Mouse (Mus musculus): Measurements from ENCODE around the gene Olfr1390. TPM values are rescaled to one million over a fixed set of nuclear protein-coding genes. Genes with fewer than 3 reads are reported as not detected.
"Not testable (repeated sequence)": the region's sequence is repeated elsewhere in the genome, so short reads cannot be mapped to it uniquely, and the experiment has no call there.

The Olfr1390 gene
- polyA plus RNA-seq (2015; fragmentation: Nextera tagmentation; extraction: Ambion mirVana) = not detected in 2 replicates

DNA sequence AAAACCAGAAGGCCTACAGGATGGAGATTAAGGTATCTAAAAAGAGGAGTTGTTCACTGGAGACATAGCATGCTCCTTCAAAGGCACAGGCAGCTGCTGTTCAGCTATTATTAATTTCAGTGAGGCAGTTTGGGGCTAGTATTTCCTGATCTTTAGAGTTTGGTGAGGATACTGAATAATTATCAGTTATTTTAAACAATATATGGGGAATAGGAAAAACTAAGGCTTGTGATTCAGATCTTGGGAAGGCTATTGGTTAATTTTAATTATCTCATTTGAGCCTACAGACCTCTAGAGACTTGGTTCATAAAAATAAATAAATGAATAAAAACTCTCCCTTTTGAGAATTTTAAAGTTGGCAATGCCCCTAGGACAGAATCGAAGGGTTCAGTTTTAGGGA lies at the start of gene Olfr1390:
TSS of gene Olfr1390 (plus strand) at position 301 of the 400 bp plus-strand sequence.
- Histone ChIP-seq H3K4me3 (replicated peaks) (no peak within 1 kb of the TSS), H3K9me3 (replicated peaks) (no peaks in the 10 kb centered on the region), H3K27me3 (no peaks in the 10 kb centered on the region), H3K27ac (no peak within 1 kb of the TSS), H3K4me2 (no peak within 1 kb of the TSS), H3K9ac (no peak within 1 kb of the TSS), H3K36me3 (no peaks in the 10 kb centered on the region), H3K4me1 (no peaks in the 10 kb centered on the region)
- 91% methylated on average over 1 of the region's 1 CpGs for WGBS
- ATAC-seq (replicated peaks; ENCODE audit: low FRiP score) = no peak

DNA sequence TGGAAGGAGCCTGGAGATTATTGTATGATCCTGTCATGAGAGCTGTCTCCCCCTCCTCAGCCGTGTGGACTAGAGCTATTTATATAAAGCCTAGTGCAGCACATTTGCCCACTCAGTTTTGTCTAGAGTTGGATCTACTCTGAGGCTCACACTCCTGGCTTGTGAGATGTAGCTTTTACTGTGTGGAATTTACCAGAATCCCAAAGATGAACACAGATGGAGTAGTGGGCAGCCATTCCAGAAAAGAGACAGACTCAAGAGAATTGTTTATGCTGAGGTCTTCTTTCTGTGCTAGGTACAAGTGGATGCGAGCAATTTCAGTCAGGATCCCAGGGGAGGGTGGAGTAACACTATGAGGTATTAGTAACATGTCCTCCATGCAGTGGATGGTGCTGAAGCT lies 47.7 kb upstream of the Olfr1390 start:
- WGBS = 76% methylated on average over 2 of the region's 2 CpGs
- H3K36me3 ChIP-seq = no peaks in the 10 kb centered on the region
- no peaks in the 10 kb centered on the region for H3K27me3 ChIP-seq
- no peak overlapping the region for H3K4me2 ChIP-seq
- 0 out of 2 replicates have a peak, but pooled peaks cover 3% of the 10 kb centered on the region for H3K9me3 ChIP-seq (replicated peaks)
- H3K4me3 ChIP-seq (replicated peaks) = no peak overlapping the region
- no peak overlapping the region for H3K9ac ChIP-seq
- ATAC-seq (replicated peaks; ENCODE audit: low FRiP score) = no peak
- no peaks in the 10 kb centered on the region for H3K4me1 ChIP-seq
- H3K27ac ChIP-seq = no peak overlapping the region

DNA sequence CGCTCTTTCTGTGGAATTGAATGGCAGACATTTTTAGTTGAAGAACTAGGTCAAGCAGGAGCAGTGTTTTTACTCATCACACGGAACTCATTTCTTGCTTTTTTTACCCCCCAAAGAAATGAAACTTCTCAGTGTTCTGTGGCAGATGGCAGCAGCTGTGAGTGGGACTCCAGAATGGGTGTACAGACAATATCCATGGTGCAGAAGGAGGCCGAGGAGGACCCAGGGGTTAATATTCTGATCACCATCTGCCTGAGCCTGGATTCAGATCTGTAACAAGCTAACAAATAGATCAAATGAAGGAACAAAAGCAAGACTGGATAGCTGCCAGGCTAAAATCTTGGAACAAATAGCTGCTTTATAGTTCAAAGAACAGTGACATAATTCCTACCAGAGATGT lies 42.2 kb upstream of the Olfr1390 start:
- no peak overlapping the region for H3K4me3 ChIP-seq (replicated peaks)
- H3K36me3 ChIP-seq = no peaks in the 10 kb centered on the region
- no peaks in the 10 kb centered on the region for H3K27me3 ChIP-seq
- no peak for ATAC-seq (replicated peaks; ENCODE audit: low FRiP score)
- 83% methylated on average over 3 of the region's 3 CpGs for WGBS
- H3K9ac ChIP-seq = no peak overlapping the region
- no peaks in the 10 kb centered on the region for H3K4me1 ChIP-seq
- no peak overlapping the region for H3K27ac ChIP-seq
- H3K9me3 ChIP-seq (replicated peaks) = no peaks in the 10 kb centered on the region
- H3K4me2 ChIP-seq = no peak overlapping the region

- Histone ChIP-seq H3K27me3 (no peaks in the 10 kb centered on the region), H3K4me2 (no peak within 1 kb of the TSS), H3K9me3 (replicated peaks) (no peaks in the 10 kb centered on the region), H3K27ac (no peak within 1 kb of the TSS), H3K9ac (no peak within 1 kb of the TSS), H3K4me3 (replicated peaks) (no peak within 1 kb of the TSS), H3K36me3 (no peaks in the 10 kb centered on the region), H3K4me1 (no peaks in the 10 kb centered on the region)
- ATAC-seq (replicated peaks; ENCODE audit: low FRiP score) = no peak
These were observed 30.5 kb upstream of the Olfr1390 start, which contains the start of gene Olfr10 for GRCm38 (mm10) chr11:49304441-49304840. Gene Olfr10, plus strand, starts transcription at chr11:49304741.

DNA sequence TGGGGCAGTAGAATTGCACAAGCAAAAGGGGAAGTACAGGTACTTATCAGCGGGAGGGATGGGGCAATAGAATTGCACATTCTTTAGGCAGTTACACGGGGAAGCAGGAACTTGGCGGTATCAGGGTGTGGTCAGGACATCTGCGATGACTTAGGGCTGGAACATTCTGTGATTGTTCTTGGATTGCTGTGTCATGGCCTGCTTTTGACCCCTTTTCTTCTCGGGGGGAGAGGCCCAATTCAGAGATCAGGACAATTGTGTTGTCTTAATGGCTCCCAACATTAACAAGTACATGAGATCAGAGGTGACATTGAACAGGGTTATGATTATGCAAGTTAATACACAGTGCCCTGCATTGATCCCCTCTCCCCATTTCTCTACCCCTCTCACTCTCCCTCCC lies 26.4 kb upstream of the Olfr1390 start:
- not testable (repeated sequence) for H3K27ac ChIP-seq; H3K9ac ChIP-seq; H3K27me3 ChIP-seq; H3K36me3 ChIP-seq; H3K9me3 ChIP-seq (replicated peaks); H3K4me1 ChIP-seq; H3K4me3 ChIP-seq (replicated peaks); H3K4me2 ChIP-seq; ATAC-seq (replicated peaks; ENCODE audit: low FRiP score)
- WGBS = 80% methylated on average over 5 of the region's 5 CpGs

DNA sequence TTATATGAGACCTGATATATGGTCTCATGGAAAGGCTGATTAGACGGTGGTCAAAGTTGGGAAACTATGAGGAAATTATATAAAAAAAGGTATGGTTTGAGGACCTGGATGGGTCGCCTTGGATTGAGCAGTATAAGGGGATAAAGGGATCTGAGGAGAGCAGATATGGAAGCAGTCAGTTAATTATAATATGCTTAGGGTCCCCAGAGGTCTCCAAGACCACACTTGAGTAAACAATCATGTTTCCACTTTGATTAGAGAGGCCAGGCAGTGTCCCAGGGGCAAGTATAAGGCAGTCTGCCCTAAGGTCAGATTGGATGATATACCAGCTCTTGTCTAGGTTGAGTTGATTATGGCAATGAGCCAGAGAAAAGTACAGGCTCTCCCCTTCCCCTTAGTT lies 12.5 kb upstream of the Olfr1390 start, which contains the start of gene Olfr1391:
TSS of gene Olfr1391 (plus strand) at position 301 of the 400 bp plus-strand sequence.
- Histone ChIP-seq H3K27me3 (no peaks in the 10 kb centered on the region), H3K36me3 (no peaks in the 10 kb centered on the region), H3K4me3 (replicated peaks) (no peak within 1 kb of the TSS), H3K4me1 (no peaks in the 10 kb centered on the region), H3K9me3 (replicated peaks) (no peaks in the 10 kb centered on the region), H3K9ac (no peak within 1 kb of the TSS), H3K27ac (no peak within 1 kb of the TSS), H3K4me2 (no peak within 1 kb of the TSS)
- no peak for ATAC-seq (replicated peaks; ENCODE audit: low FRiP score)
- 76% methylated on average over 2 of the region's 2 CpGs for WGBS

DNA sequence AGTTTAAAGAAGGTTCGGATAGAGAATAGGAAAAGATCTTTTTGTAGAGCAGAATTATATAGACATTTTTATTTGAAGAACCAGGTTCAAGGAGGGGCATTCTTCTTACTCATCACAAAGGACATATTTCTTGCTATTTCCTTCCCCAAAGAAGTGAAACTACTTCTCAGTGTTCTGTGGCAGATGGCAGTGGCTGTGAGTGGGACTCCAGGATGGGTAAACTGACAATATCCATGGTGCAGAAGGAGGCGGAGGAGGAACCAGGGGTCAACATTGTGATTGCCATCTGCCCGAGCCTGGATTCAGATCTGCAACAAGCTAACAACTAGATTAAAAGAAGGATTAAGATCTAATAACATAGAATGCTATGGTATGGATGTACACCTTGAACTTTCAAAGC lies 8.3 kb upstream of the Olfr1390 start:
- Histone ChIP-seq H3K27ac (no peak overlapping the region), H3K27me3 (no peaks in the 10 kb centered on the region), H3K4me1 (no peaks in the 10 kb centered on the region), H3K4me3 (replicated peaks) (no peak overlapping the region), H3K36me3 (no peaks in the 10 kb centered on the region), H3K9ac (no peak overlapping the region), H3K4me2 (no peak overlapping the region), H3K9me3 (replicated peaks) (no peaks in the 10 kb centered on the region)
- no peak for ATAC-seq (replicated peaks; ENCODE audit: low FRiP score)
- WGBS = 85% methylated on average over 3 of the region's 3 CpGs

GRCm38 (mm10) chr11:49329686-49330085 lies 5.3 kb upstream of the Olfr1390 start:
- H3K4me2 ChIP-seq = no peak overlapping the region
- no peaks in the 10 kb centered on the region for H3K27me3 ChIP-seq
- no peak overlapping the region for H3K4me3 ChIP-seq (replicated peaks)
- H3K9ac ChIP-seq = no peak overlapping the region
- WGBS = 72% methylated on average over 1 of the region's 1 CpGs
- no peak for ATAC-seq (replicated peaks; ENCODE audit: low FRiP score)
- H3K27ac ChIP-seq = no peak overlapping the region
- H3K9me3 ChIP-seq (replicated peaks) = no peaks in the 10 kb centered on the region
- no peaks in the 10 kb centered on the region for H3K36me3 ChIP-seq
- no peaks in the 10 kb centered on the region for H3K4me1 ChIP-seq

GRCm38 (mm10) chr11:49337150-49337832 lies 2.3 kb downstream of the Olfr1390 start:
- no peaks in the 10 kb centered on the region for H3K9me3 ChIP-seq (replicated peaks)
- no peaks in the 10 kb centered on the region for H3K36me3 ChIP-seq
- no peaks in the 10 kb centered on the region for H3K27me3 ChIP-seq
- H3K4me2 ChIP-seq = no peak overlapping the region
- no peaks in the 10 kb centered on the region for H3K4me1 ChIP-seq
- ATAC-seq (replicated peaks; ENCODE audit: low FRiP score) = no peak
- H3K9ac ChIP-seq = no peak overlapping the region
- no peak overlapping the region for H3K27ac ChIP-seq
- WGBS = 66% methylated on average over 4 of the region's 4 CpGs
- H3K4me3 ChIP-seq (replicated peaks) = no peak overlapping the region

- no peaks in the 10 kb centered on the region for H3K9me3 ChIP-seq (replicated peaks)
These were observed 48.1 kb downstream of the Olfr1390 start for GRCm38 (mm10) chr11:49383133-49383532.

GRCm38 (mm10) chr11:49386118-49386517 lies 51.1 kb downstream of the Olfr1390 start:
- ATAC-seq (replicated peaks; ENCODE audit: low FRiP score); H3K4me1 ChIP-seq; H3K9me3 ChIP-seq (replicated peaks); H3K4me2 ChIP-seq; H3K4me3 ChIP-seq (replicated peaks); H3K27me3 ChIP-seq; H3K36me3 ChIP-seq; H3K9ac ChIP-seq; H3K27ac ChIP-seq: not testable (repeated sequence)
- WGBS = 92% methylated on average over 7 of the region's 7 CpGs

More at GRCm38 (mm10) chr11:49383133-49383532, 48.1 kb downstream of the Olfr1390 start:
- ATAC-seq (replicated peaks; ENCODE audit: low FRiP score) = no peak
- H3K36me3 ChIP-seq = no peaks in the 10 kb centered on the region
- no peak overlapping the region for H3K27ac ChIP-seq
- no peaks in the 10 kb centered on the region for H3K4me1 ChIP-seq
- H3K4me3 ChIP-seq (replicated peaks) = no peak overlapping the region
- H3K4me2 ChIP-seq = no peak overlapping the region
- no peaks in the 10 kb centered on the region for H3K27me3 ChIP-seq
- H3K9ac ChIP-seq = no peak overlapping the region

Measured in kidney, embryonic 15.5 days (tissue).